Mouse (Mus musculus) intestine, embryonic 14.5 days (tissue): ENCODE measurements around the gene Ccdc173. TPM values are rescaled to one million over a fixed set of nuclear protein-coding genes. Genes with fewer than 3 reads are reported as not detected.

ENCODE experiments used
- ATAC-seq: fragments of 200-750 bp; cut with Nextera tagmentation; replicated peaks from 2 replicates; pipeline ENCODE4 v1.8.0; 2017; ENCODE audit warnings: low read depth, moderate number of reproducible peaks, moderate TSS enrichment, moderate library complexity; ENCODE audit not compliant: low FRiP score, low TSS enrichment
- DNase-seq: peaks from one replicate; pipeline ENCODE4 v3.0.0-alpha.2; 2018; ENCODE audit warnings: low spot score
- H3K27ac ChIP-seq: fragments of 300-500 bp; sonication (generic); 2 replicates; pipeline ENCODE4 v1.5.1; 2014; ENCODE audit warnings: low read depth, mild to moderate bottlenecking, control low read depth
- H3K27me3 ChIP-seq: fragments of 300-500 bp; sonication (generic); replicated peaks from 2 replicates; pipeline ENCODE4 v1.6.1; 2014; ENCODE audit warnings: low read length, control low read depth; ENCODE audit not compliant: control insufficient read depth, insufficient read depth
- H3K36me3 ChIP-seq: fragments of 300-500 bp; sonication (generic); 2 replicates; pipeline ENCODE4 v1.6.1; 2014; ENCODE audit warnings: low read length, control low read depth; ENCODE audit not compliant: control insufficient read depth, insufficient read depth
- H3K4me1 ChIP-seq: fragments of 300-500 bp; sonication (generic); replicated peaks from 2 replicates; pipeline ENCODE4 v1.6.1; 2014; ENCODE audit warnings: low read length, control low read depth, mixed read lengths; ENCODE audit not compliant: control insufficient read depth, insufficient read depth
- H3K4me2 ChIP-seq: fragments of 300-500 bp; sonication (generic); 2 replicates; pipeline ENCODE4 v1.6.1; 2014; ENCODE audit warnings: low read length
- H3K4me3 ChIP-seq: fragments of 300-500 bp; sonication (generic); 2 replicates; pipeline ENCODE4 v1.5.1; 2014; ENCODE audit warnings: low read depth, low read length, control low read depth, mixed read lengths
- H3K9ac ChIP-seq: fragments of 300-500 bp; sonication (generic); 2 replicates; pipeline ENCODE4 v1.6.1; 2014; ENCODE audit warnings: mild to moderate bottlenecking, low read length
- H3K9me3 ChIP-seq: fragments of 300-500 bp; sonication (generic); 2 replicates; pipeline ENCODE4 v1.6.1; 2016; ENCODE audit warnings: low read length, control low read depth; ENCODE audit not compliant: control insufficient read depth
- WGBS: fragments of 180-500 bp; shearing (Covaris S2); extraction: QIAGEN DNeasy Blood & Tissue Kit; methylation state at CpG from one replicate; pipeline ENCODE4 v1.1.7; 2014; 5-methylcytosine and 5-hydroxymethylcytosine counted together
- polyA plus RNA-seq: library from polyadenylated mRNA; unstranded; fragments of >200 nt; fragmentation: Nextera tagmentation; extraction: Ambion mirVana; gene quantifications from 2 replicates; pipeline ENCODE4 v1.2.1, GENCODE M21; 2014

Ccdc173 gene
- polyA plus RNA-seq = 1.5 and 2.3 TPM in 2 replicates

- Histone ChIP-seq H3K9me3 (no peaks in the 10 kb centered on the region), H3K9ac (peak within 1 kb of the TSS; percentile 59), H3K4me1 (peaks cover 4% of the 10 kb centered on the region; the same call in 1 of the 2 replicates), H3K36me3 (peaks cover 18% of the 10 kb centered on the region; the same call in 1 of the 2 replicates), H3K4me2 (peak within 1 kb of the TSS; percentile 88), H3K27me3 (no peaks in the 10 kb centered on the region), H3K4me3 (peak within 1 kb of the TSS; percentile 78), H3K27ac (peak within 1 kb of the TSS; percentile 68)
- ATAC-seq (peak; percentile 97), DNase-seq (peak; percentile 98)
- 2% methylated on average over 48 of the region's 48 CpGs for WGBS
Observed at GRCm38 (mm10) chr2:69789429-69790069, at the start of gene Ccdc173, which contains the start of gene Phospho2. Gene Ccdc173 (minus strand): TSS chr2:69789575. Gene Phospho2 (plus strand): TSS chr2:69789623.

GRCm38 (mm10) chr2:69838707-69839106 lies 49.3 kb upstream of the Ccdc173 start:
- no peak for DNase-seq
- H3K27me3 ChIP-seq = no peaks in the 10 kb centered on the region
- H3K4me3 ChIP-seq = no peak overlapping the region
- H3K4me1 ChIP-seq = no peaks in the 10 kb centered on the region
- peaks cover 33% of the 10 kb centered on the region for H3K36me3 ChIP-seq
- H3K9ac ChIP-seq = no peak overlapping the region
- no peaks in the 10 kb centered on the region for H3K9me3 ChIP-seq
- ATAC-seq = no peak
- no peak overlapping the region for H3K27ac ChIP-seq
- no peak overlapping the region for H3K4me2 ChIP-seq

GRCm38 (mm10) chr2:69837996-69838395 lies 48.6 kb upstream of the Ccdc173 start:
- H3K27ac ChIP-seq = no peak overlapping the region
- H3K4me3 ChIP-seq = no peak overlapping the region
- no peak for DNase-seq
- H3K4me1 ChIP-seq = no peaks in the 10 kb centered on the region
- 40% methylated on average over 3 of the region's 3 CpGs for WGBS
- H3K36me3 ChIP-seq = peaks cover 41% of the 10 kb centered on the region
- H3K27me3 ChIP-seq = no peaks in the 10 kb centered on the region
- no peak overlapping the region for H3K4me2 ChIP-seq
- no peak overlapping the region for H3K9ac ChIP-seq
- H3K9me3 ChIP-seq = no peaks in the 10 kb centered on the region
- no peak for ATAC-seq

- ATAC-seq (no peak), DNase-seq (no peak)
- peaks cover 41% of the 10 kb centered on the region for H3K36me3 ChIP-seq
- H3K9ac ChIP-seq = no peak overlapping the region
- 78% methylated on average over 7 of the region's 7 CpGs for WGBS
- no peaks in the 10 kb centered on the region for H3K4me1 ChIP-seq
- no peaks in the 10 kb centered on the region for H3K27me3 ChIP-seq
- no peak overlapping the region for H3K27ac ChIP-seq
- H3K4me3 ChIP-seq = no peak overlapping the region
- no peaks in the 10 kb centered on the region for H3K9me3 ChIP-seq
- no peak overlapping the region for H3K4me2 ChIP-seq
Observed at GRCm38 (mm10) chr2:69837244-69837967, 48.0 kb upstream of the Ccdc173 start.

GRCm38 (mm10) chr2:69830116-69830515 lies 40.7 kb upstream of the Ccdc173 start:
- WGBS = 89% methylated on average over 8 of the region's 8 CpGs
- Histone ChIP-seq H3K27me3 (no peaks in the 10 kb centered on the region), H3K9me3 (no peaks in the 10 kb centered on the region), H3K9ac (no peak overlapping the region), H3K27ac (no peak overlapping the region), H3K4me2 (no peak overlapping the region), H3K4me3 (no peak overlapping the region), H3K4me1 (peaks cover under 1% of the 10 kb centered on the region; the same call in 1 of the 2 replicates), H3K36me3 (peaks cover 40% of the 10 kb centered on the region)
- ATAC-seq = no peak
- no peak for DNase-seq

GRCm38 (mm10) chr2:69829680-69830079 lies 40.3 kb upstream of the Ccdc173 start:
- Histone ChIP-seq H3K36me3 (peaks cover 40% of the 10 kb centered on the region), H3K27me3 (no peaks in the 10 kb centered on the region), H3K4me1 (peaks cover 4% of the 10 kb centered on the region; the same call in 1 of the 2 replicates), H3K27ac (no peak overlapping the region), H3K9me3 (no peaks in the 10 kb centered on the region), H3K4me2 (no peak overlapping the region), H3K9ac (no peak overlapping the region), H3K4me3 (no peak overlapping the region)
- WGBS = 93% methylated on average over 2 of the region's 2 CpGs
- DNase-seq = peak; percentile 7
- ATAC-seq = no peak

GRCm38 (mm10) chr2:69828031-69828430 lies 38.7 kb upstream of the Ccdc173 start:
- no peak overlapping the region for H3K27ac ChIP-seq
- DNase-seq = no peak
- H3K36me3 ChIP-seq = peaks cover 29% of the 10 kb centered on the region
- no peak overlapping the region for H3K4me2 ChIP-seq
- H3K9me3 ChIP-seq = no peaks in the 10 kb centered on the region
- ATAC-seq = no peak
- no peaks in the 10 kb centered on the region for H3K27me3 ChIP-seq
- H3K4me3 ChIP-seq = no peak overlapping the region
- WGBS = 23% methylated on average over 7 of the region's 7 CpGs
- no peak overlapping the region for H3K9ac ChIP-seq
- peaks cover 4% of the 10 kb centered on the region; the same call in 1 of the 2 replicates for H3K4me1 ChIP-seq

- Histone ChIP-seq H3K27me3 (no peaks in the 10 kb centered on the region), H3K27ac (no peak overlapping the region; the same call in 1 of the 2 replicates), H3K9me3 (no peaks in the 10 kb centered on the region), H3K36me3 (peaks cover 26% of the 10 kb centered on the region), H3K4me1 (peaks cover 8% of the 10 kb centered on the region; the same call in 1 of the 2 replicates), H3K9ac (no peak overlapping the region), H3K4me3 (no peak overlapping the region), H3K4me2 (no peak overlapping the region)
- 58% methylated on average over 2 of the region's 2 CpGs for whole genome bisulfite sequencing
- no peak for DNase-seq
- no peak for ATAC-seq
Observed at GRCm38 (mm10) chr2:69826380-69826779, 37.0 kb upstream of the Ccdc173 start.
